Mouse (Mus musculus) urinary bladder, adult 18-20 months (tissue): ENCODE results near the gene Commd1.

ENCODE experiments used
- DNase-seq, 2 experiments: peaks; one replicate each; pipeline ENCODE4 v3.0.0; 2022; ENCODE audit warnings: low spot score in 2 of 2, mixed read lengths in 2 of 2

Gene Commd1

DNA sequence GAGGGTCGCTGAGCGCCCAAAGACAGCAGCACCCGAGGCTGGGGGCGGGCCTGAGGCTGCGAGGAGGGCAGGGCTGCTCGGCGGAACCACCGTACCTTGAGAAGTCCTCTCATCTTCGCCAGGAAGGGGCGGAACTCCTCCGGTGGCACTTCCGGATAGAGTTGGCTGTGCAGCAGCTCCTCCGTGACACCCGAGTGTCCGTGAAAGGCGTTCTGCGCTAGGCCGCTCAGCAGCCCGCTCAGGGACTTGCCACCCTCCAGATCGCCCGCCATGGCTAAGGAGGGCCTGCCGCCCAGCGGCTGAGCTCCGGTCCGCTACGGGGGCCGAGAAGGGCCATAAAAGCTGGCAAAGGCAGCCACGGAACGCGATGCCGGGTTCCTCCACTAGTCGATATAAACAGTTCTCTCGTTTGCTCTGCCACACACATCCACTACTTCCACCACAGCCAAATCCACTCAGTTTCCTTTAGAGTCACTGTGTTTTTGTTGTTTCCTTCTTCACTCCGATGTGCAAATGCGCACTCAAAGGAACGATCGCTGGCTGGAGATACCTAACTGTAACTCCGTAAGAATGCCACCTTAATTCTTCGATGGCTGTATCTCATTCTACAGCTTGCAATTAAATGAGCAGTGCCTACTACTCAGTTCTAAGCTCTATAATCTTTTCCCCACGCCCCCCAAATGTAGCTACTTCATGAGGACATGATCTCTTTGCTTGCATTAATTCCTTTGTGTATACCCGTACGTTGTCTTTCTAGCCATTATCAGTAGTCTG, at the start of gene Commd1, which contains the start of gene Gm28048:
Gene Commd1 (minus strand): TSS at position 399 of the 774 bp plus-strand sequence.
Gene Gm28048 (minus strand): TSS at position 107 of the 774 bp plus-strand sequence.
- peak; percentile 92 to 97 for DNase-seq

- no peak for DNase-seq
Measured at GRCm38 (mm10) chr11:23029399-23029798, 47.2 kb upstream of the Commd1 start.

- DNase-seq = no peak
Measured at GRCm38 (mm10) chr11:23028957-23029356, 46.8 kb upstream of the Commd1 start.

DNA sequence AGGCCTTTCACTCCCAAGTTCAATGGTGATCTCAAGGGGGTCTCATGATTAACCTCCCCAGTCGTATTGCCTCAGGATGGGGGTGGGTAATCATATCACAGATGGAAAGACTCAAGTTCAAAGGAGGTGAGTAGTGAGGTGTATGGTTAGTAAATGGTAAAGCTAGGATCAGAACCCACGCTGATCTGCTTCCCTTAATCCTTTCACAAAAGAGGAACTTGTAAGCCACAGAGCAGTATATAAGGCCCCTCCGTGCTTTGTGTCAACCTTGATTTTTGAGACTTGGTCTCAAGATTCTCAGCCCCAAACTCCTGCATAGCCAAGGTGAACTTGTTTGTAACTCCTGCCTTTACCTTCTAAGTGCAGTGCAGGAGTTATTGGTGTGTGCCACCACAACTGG, 42.0 kb upstream of the Commd1 start:
- no peak for DNase-seq

DNA sequence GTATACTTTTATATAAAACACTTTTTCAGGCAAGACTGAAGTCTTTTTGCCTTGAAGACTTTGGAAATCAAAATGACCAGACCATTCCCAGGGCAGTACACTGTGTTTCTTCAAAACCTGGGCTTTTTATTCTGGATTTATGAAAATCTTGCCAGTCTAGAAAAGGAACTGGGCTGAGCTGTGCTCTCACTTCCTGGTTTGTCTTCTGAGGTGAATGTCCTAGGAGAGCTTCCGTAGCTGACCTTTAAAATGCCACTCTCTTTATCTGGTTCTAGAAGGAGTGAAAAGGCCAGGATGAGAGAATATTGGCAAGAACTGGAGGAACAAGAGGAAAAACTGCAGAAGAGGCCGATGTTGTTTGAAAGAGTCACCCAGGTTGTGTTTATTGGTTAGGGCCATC, 41.0 kb upstream of the Commd1 start:
- DNase-seq = no peak

GRCm38 (mm10) chr11:23020841-23021240, 38.7 kb upstream of the Commd1 start:
- no peak for DNase-seq

DNA sequence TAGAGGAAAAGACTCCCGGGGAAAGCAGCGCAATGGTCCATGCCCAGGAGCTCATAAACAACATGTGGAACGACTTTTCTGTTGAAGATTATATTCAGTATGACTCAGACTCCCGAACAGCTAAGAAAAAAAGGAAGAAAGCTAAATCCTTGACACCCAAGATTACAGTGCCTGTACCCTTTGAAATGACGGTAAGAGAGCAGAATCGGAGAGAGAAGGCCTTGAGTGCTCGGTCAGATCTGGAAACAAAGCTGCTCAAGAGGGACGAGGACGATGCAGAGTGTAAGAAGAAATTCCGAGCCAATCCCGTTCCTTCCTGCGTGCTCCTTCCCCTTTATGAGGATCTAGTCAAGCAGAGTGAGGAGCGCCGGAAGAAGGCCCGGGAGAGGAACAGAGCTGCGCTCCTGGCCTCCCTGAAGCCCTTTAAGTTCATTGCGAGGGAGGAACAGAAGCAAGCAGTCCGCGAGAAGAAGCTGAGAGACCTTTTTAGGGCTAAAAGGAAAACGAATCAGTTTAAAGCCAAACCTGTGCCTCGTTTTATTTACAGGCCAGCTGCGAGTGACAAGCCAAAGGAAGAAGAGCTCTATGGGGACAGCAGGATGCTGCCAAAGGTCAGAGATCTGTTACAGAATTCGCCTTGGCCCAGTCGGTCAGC, 38.1 kb upstream of the Commd1 start:
- no peak for DNase-seq

GRCm38 (mm10) chr11:23017943-23018342, 35.8 kb upstream of the Commd1 start:
- DNase-seq = no peak

DNA sequence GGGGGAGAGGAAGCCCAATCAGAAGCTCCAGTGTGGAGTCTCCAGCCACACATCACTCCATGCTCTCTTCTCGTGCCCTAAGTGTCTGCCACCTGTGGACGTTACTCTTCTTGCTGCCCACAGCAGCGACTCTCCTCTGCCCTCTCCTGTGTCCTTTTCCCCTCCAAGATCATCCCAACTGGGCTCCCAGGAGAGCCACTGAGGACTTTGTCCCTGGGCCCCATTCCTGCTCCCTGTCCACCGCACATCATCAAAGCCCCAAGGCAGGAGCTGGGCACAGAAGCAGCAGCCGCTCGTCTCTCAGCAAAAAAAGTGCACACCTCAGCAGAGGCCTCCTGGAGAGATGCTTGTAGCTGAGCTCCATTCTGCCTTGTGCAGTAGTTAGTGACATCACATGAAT, 32.8 kb upstream of the Commd1 start:
- no peak for DNase-seq

GRCm38 (mm10) chr11:23013580-23014294, 31.6 kb upstream of the Commd1 start:
- DNase-seq = no peak

DNA sequence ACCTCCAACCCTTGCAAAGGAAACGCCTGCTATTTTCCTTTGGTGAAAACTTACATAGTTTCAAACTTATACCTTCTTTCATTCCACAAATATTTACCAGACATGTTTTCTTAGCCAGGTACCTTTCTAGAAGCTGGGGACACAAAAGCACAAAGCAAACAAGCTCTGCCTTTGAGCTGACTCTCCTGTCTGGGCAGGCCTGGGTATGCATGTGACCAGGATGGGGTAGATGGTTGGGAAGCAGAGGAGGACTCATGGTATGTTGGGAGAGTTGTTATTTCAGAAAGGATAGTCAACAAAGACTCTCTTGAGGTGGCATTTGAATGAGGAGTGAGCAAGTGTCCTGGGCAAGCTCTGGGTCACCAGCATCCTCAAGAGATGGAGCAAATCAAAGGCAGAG, 30.9 kb upstream of the Commd1 start:
- DNase-seq = peak; percentile 37 to 51

- no peak for DNase-seq
Measured at GRCm38 (mm10) chr11:23008824-23009200, 26.6 kb upstream of the Commd1 start.

- peak; percentile 70 to 81 for DNase-seq
Measured at GRCm38 (mm10) chr11:23008181-23008823, 26.1 kb upstream of the Commd1 start.

DNA sequence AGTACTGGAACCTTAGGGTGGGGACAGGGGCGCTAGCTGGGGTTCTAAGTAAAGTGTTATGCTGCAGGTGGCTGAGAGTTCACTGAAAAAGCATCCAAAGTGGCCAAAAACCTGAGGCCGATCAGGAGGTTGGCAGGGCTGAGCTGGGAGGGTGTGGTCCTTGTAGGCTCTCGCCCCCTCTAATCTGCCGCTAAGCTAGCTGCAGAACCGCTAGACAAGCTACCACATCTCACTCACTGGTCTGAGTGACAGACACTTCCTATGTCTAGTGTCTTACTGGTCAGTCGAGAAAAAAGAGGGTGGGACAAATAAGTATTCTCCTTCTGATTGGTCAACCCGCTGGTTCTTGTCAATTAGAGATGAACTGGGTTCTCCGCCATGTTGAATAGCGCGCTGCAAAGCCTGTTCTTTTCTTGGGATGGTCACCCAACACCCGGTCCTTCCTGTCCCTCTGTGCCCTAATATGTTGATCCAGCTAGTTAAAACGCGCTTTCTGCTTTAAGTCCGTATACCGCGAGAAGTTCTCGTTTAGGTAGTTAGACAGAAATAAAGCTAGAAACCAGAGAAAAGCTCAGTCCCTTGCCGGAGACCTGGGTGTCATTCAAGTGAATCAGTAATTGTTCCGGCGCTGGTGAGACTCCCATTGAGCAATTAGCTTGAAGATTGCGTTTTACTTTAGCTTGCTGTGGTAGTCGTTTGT, 25.4 kb upstream of the Commd1 start, which contains the start of gene Fam161a:
Gene Fam161a (plus strand): TSS at position 51 of the 700 bp plus-strand sequence.
- DNase-seq = peak; percentile 45 to 65

GRCm38 (mm10) chr11:23007166-23007480, 24.9 kb upstream of the Commd1 start:
- no peak for DNase-seq

GRCm38 (mm10) chr11:23005276-23005675, 23.1 kb upstream of the Commd1 start:
- DNase-seq = no peak

- DNase-seq = no peak
Measured at GRCm38 (mm10) chr11:22998308-22998707, 16.1 kb upstream of the Commd1 start.

DNA sequence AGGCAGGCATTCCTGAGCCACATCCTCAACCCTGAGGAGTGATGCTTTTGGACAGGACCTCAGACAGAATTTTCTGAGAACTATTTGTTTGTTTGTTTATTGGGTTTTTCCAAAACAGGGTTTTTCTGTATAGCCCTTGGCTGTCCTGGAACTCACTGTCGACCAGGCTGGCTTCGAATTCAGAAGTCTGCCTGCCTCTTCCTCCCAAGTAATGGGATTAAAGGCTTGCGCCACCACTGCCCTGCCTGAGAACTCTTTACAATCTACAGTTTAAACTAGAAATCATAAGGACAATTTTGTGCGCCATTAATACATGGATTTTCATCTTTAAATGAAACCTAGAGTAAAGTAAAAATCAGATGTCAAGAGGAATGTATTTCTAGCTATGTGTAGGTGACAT, 13.3 kb upstream of the Commd1 start:
- no peak for DNase-seq

- no peak for DNase-seq
Measured at GRCm38 (mm10) chr11:22994271-22994670, 12.1 kb upstream of the Commd1 start.

DNA sequence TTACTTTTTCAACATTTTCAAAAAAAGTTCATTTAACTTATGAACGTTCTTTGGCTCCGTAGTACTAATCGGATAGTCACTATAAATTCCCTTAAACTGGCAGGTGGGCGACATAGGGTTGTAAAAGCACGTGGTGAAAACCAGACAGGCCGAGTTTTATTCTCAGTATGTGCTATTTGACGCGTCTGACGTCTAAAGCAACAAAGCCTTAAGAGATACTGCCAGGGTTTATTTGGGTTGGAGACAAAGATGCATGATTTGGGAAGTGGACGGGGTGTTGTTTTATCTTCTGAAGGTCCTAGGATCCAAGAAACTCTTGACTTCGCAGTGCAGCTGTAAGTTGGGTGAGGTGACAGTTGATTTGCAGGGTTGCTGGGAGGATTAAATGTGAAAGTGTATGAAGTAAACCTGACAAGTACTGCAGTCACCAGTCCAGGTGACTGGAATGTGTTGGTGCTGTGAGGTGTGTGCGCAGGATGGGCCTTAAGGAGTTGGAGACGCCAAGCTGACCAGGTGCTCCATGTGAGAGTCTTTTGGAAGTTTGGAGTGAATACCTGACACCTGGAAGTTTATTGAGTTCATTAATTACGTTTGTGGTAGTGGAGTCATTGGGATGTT, 9.1 kb upstream of the Commd1 start:
- DNase-seq = no peak
